Mouse (Mus musculus) neural tube, embryonic 13.5 days (tissue): ENCODE data around the gene Mecom. TPM values are rescaled to one million over a fixed set of nuclear protein-coding genes. Genes with fewer than 3 reads are reported as not detected.
A peak's percentile ranks its signal among the peaks of the same experiment; 100 is the strongest.
"Not testable (repeated sequence)": the region's sequence is repeated elsewhere in the genome, so short reads cannot be mapped to it uniquely, and the experiment has no call there.

Experiments used
- ATAC-seq: fragments of 200-750 bp; cut with Nextera tagmentation; 2 replicates; pipeline ENCODE4 v1.8.0; 2017; ENCODE audit warnings: low read depth, mild to moderate bottlenecking, moderate TSS enrichment, moderate library complexity
- H3K27ac ChIP-seq: fragments of 300-500 bp; sonication (generic); replicated peaks from 2 replicates; pipeline ENCODE4 v1.5.1; 2015; ENCODE audit warnings: moderate library complexity, mild to moderate bottlenecking, inconsistent platforms
- H3K27me3 ChIP-seq: fragments of 300-500 bp; sonication (generic); 2 replicates; pipeline ENCODE4 v1.6.1; 2015; ENCODE audit warnings: mild to moderate bottlenecking, inconsistent platforms
- H3K36me3 ChIP-seq: fragments of 300-500 bp; sonication (generic); 2 replicates; pipeline ENCODE4 v1.6.1; 2015; ENCODE audit warnings: mild to moderate bottlenecking, inconsistent platforms
- H3K4me1 ChIP-seq: fragments of 300-500 bp; sonication (generic); replicated peaks from 2 replicates; pipeline ENCODE4 v1.6.1; 2015; ENCODE audit warnings: inconsistent platforms
- H3K4me2 ChIP-seq: fragments of 300-500 bp; sonication (generic); 2 replicates; pipeline ENCODE4 v1.6.1; 2015; ENCODE audit warnings: inconsistent platforms, mild to moderate bottlenecking, moderate library complexity
- H3K4me3 ChIP-seq: fragments of 300-500 bp; sonication (generic); 2 replicates; pipeline ENCODE4 v1.5.1; 2015; ENCODE audit warnings: mild to moderate bottlenecking, inconsistent platforms
- H3K9ac ChIP-seq: fragments of 300-500 bp; sonication (generic); 2 replicates; pipeline ENCODE4 v1.6.1; 2015; ENCODE audit warnings: moderate library complexity, mild to moderate bottlenecking, inconsistent platforms
- H3K9me3 ChIP-seq: fragments of 300-500 bp; sonication (generic); 2 replicates; pipeline ENCODE4 v1.6.1; 2016; ENCODE audit warnings: inconsistent platforms
- WGBS: fragments of 180-500 bp; shearing (Covaris S2); methylation state at CpG from one replicate; pipeline ENCODE4 v1.1.7; 2015; 5-methylcytosine and 5-hydroxymethylcytosine counted together
- polyA plus RNA-seq: library from polyadenylated mRNA; unstranded; fragments of >200 nt; fragmentation: Nextera tagmentation; extraction: Ambion mirVana; gene quantifications from 2 replicates; pipeline ENCODE4 v1.2.1, GENCODE M21; 2015

Mecom gene
- polyA plus RNA-seq, 1 experiment from 2014 or later, result 8.9 TPM

- 91% methylated on average over 6 of the region's 6 CpGs for WGBS
- not testable (repeated sequence) for H3K4me3 ChIP-seq, H3K36me3 ChIP-seq, H3K9me3 ChIP-seq, H3K4me2 ChIP-seq, H3K9ac ChIP-seq, ATAC-seq, H3K27ac ChIP-seq
- peaks cover 27% of the 10 kb centered on the region for H3K4me1 ChIP-seq
- peaks cover 53% of the 10 kb centered on the region for H3K27me3 ChIP-seq
Measured at GRCm38 (mm10) chr3:30225200-30225599, 322.6 kb downstream of the Mecom start.

GRCm38 (mm10) chr3:30220701-30221412 is 327.0 kb downstream of the Mecom start:
- Histone ChIP-seq H3K36me3 (no peaks in the 10 kb centered on the region), H3K9ac (no peak overlapping the region), H3K4me2 (no peak overlapping the region), H3K27ac (no peak overlapping the region), H3K4me1 (peaks cover 19% of the 10 kb centered on the region), H3K27me3 (peaks cover 87% of the 10 kb centered on the region), H3K9me3 (no peaks in the 10 kb centered on the region), H3K4me3 (no peak overlapping the region)
- no peak for ATAC-seq
- WGBS, result 47% methylated on average over 19 of the region's 19 CpGs

- 43% methylated on average over 8 of the region's 8 CpGs for WGBS
- peak overlapping the region; percentile 55 for H3K4me2 ChIP-seq
- ATAC-seq, result no peak
- H3K4me1 ChIP-seq, result peaks cover 19% of the 10 kb centered on the region
- peak overlapping the region; percentile 47; the same call in 1 of the 2 replicates for H3K9ac ChIP-seq
- H3K9me3 ChIP-seq, result no peaks in the 10 kb centered on the region
- H3K36me3 ChIP-seq, result no peaks in the 10 kb centered on the region
- peak overlapping the region; percentile 26 for H3K4me3 ChIP-seq
- H3K27me3 ChIP-seq, result peaks cover 81% of the 10 kb centered on the region
- H3K27ac ChIP-seq, result no peak overlapping the region
Measured at GRCm38 (mm10) chr3:30219891-30220290, 327.9 kb downstream of the Mecom start.

GRCm38 (mm10) chr3:30219190-30219884 is 328.5 kb downstream of the Mecom start:
- peaks cover 78% of the 10 kb centered on the region for H3K27me3 ChIP-seq
- 7% methylated on average over 21 of the region's 21 CpGs for WGBS
- peak; percentile 56; the same call in 1 of the 2 replicates for ATAC-seq

GRCm38 (mm10) chr3:30214607-30215006 is 333.2 kb downstream of the Mecom start:
- ATAC-seq, result no peak
- Histone ChIP-seq H3K27ac (no peak overlapping the region), H3K27me3 (peaks cover 43% of the 10 kb centered on the region), H3K4me1 (peaks cover 19% of the 10 kb centered on the region), H3K36me3 (no peaks in the 10 kb centered on the region), H3K4me2 (no peak overlapping the region), H3K9me3 (no peaks in the 10 kb centered on the region), H3K9ac (no peak overlapping the region), H3K4me3 (no peak overlapping the region)
- 55% methylated on average over 4 of the region's 4 CpGs for WGBS

More at GRCm38 (mm10) chr3:30219190-30219884, 328.5 kb downstream of the Mecom start:
- H3K9ac ChIP-seq, result peak overlapping the region; percentile 47; the same call in 1 of the 2 replicates
- no peaks in the 10 kb centered on the region for H3K9me3 ChIP-seq
- H3K36me3 ChIP-seq, result no peaks in the 10 kb centered on the region
- peak overlapping the region; percentile 26 for H3K4me3 ChIP-seq
- H3K4me1 ChIP-seq, result peaks cover 19% of the 10 kb centered on the region
- H3K27ac ChIP-seq, result no peak overlapping the region
- H3K4me2 ChIP-seq, result peak overlapping the region; percentile 55

- Histone ChIP-seq H3K4me1 (peaks cover 10% of the 10 kb centered on the region; the same call in 1 of the 2 replicates), H3K4me2 (no peak overlapping the region), H3K4me3 (no peak overlapping the region), H3K9me3 (no peaks in the 10 kb centered on the region), H3K27me3 (peaks cover 34% of the 10 kb centered on the region), H3K36me3 (no peaks in the 10 kb centered on the region), H3K27ac (no peak overlapping the region), H3K9ac (no peak overlapping the region)
- ATAC-seq, result no peak; the same call in 1 of the 2 replicates
- 30% methylated on average over 7 of the region's 7 CpGs for WGBS
Measured at GRCm38 (mm10) chr3:30213540-30214170, 334.2 kb downstream of the Mecom start.

GRCm38 (mm10) chr3:30212802-30213201 is 335.0 kb downstream of the Mecom start:
- Histone ChIP-seq H3K4me1 (peaks cover 13% of the 10 kb centered on the region), H3K4me2 (no peak overlapping the region), H3K27me3 (peaks cover 25% of the 10 kb centered on the region), H3K4me3 (no peak overlapping the region), H3K9me3 (no peaks in the 10 kb centered on the region), H3K9ac (no peak overlapping the region), H3K27ac (no peak overlapping the region), H3K36me3 (no peaks in the 10 kb centered on the region)
- 43% methylated on average over 3 of the region's 3 CpGs for WGBS
- ATAC-seq, result no peak

- Histone ChIP-seq H3K36me3 (no peaks in the 10 kb centered on the region), H3K27me3 (peaks cover 5% of the 10 kb centered on the region; the same call in 1 of the 2 replicates)
- no peak for ATAC-seq
Measured at GRCm38 (mm10) chr3:30209131-30209530, 338.7 kb downstream of the Mecom start.

GRCm38 (mm10) chr3:30207886-30208285 is 339.9 kb downstream of the Mecom start:
- Histone ChIP-seq H3K4me2 (peak overlapping the region; percentile 36), H3K4me3 (no peak overlapping the region), H3K9me3 (no peaks in the 10 kb centered on the region), H3K27ac (no peak overlapping the region), H3K4me1 (peaks cover 22% of the 10 kb centered on the region), H3K36me3 (no peaks in the 10 kb centered on the region), H3K27me3 (peaks cover 5% of the 10 kb centered on the region; the same call in 1 of the 2 replicates), H3K9ac (no peak overlapping the region)
- WGBS, result 28% methylated on average over 8 of the region's 8 CpGs
- peak; percentile 56; the same call in 1 of the 2 replicates for ATAC-seq

More at GRCm38 (mm10) chr3:30209131-30209530, 338.7 kb downstream of the Mecom start:
- Histone ChIP-seq H3K9me3 (no peaks in the 10 kb centered on the region), H3K4me2 (no peak overlapping the region), H3K4me1 (peaks cover 24% of the 10 kb centered on the region), H3K9ac (no peak overlapping the region), H3K27ac (no peak overlapping the region), H3K4me3 (no peak overlapping the region)

GRCm38 (mm10) chr3:30207431-30207830 is 340.4 kb downstream of the Mecom start:
- Histone ChIP-seq H3K9me3 (no peaks in the 10 kb centered on the region), H3K27ac (no peak overlapping the region), H3K9ac (no peak overlapping the region), H3K36me3 (no peaks in the 10 kb centered on the region), H3K4me1 (peaks cover 21% of the 10 kb centered on the region), H3K4me3 (no peak overlapping the region), H3K4me2 (peak overlapping the region; percentile 36), H3K27me3 (peaks cover 3% of the 10 kb centered on the region; the same call in 1 of the 2 replicates)
- WGBS, result 24% methylated on average over 5 of the region's 5 CpGs
- ATAC-seq, result peak; percentile 57

- Histone ChIP-seq H3K9ac (no peak overlapping the region), H3K4me2 (no peak overlapping the region), H3K27ac (0 out of 2 replicates have a peak overlapping the region, but pooled peaks have one; percentile 15), H3K36me3 (no peaks in the 10 kb centered on the region), H3K4me3 (no peak overlapping the region), H3K4me1 (peaks cover 21% of the 10 kb centered on the region), H3K27me3 (no peaks in the 10 kb centered on the region; the same call in 1 of the 2 replicates), H3K9me3 (no peaks in the 10 kb centered on the region)
- WGBS, result 76% methylated on average over 8 of the region's 8 CpGs
- no peak for ATAC-seq
Measured at GRCm38 (mm10) chr3:30206123-30206522, 341.7 kb downstream of the Mecom start.

GRCm38 (mm10) chr3:30203764-30204163 is 344.0 kb downstream of the Mecom start:
- no peaks in the 10 kb centered on the region for H3K9me3 ChIP-seq
- no peak overlapping the region for H3K27ac ChIP-seq
- WGBS, result 88% methylated on average over 2 of the region's 2 CpGs
- no peak for ATAC-seq
- no peak overlapping the region for H3K4me3 ChIP-seq
- H3K36me3 ChIP-seq, result no peaks in the 10 kb centered on the region
- no peaks in the 10 kb centered on the region for H3K27me3 ChIP-seq
- peaks cover 21% of the 10 kb centered on the region for H3K4me1 ChIP-seq
- H3K4me2 ChIP-seq, result no peak overlapping the region
- no peak overlapping the region for H3K9ac ChIP-seq
